Mouse (Mus musculus): Measurements from ENCODE around the gene Sod2. TPM values are rescaled to one million over a fixed set of nuclear protein-coding genes. Genes with fewer than 3 reads are reported as not detected.
"Not testable (repeated sequence)": the region's sequence is repeated elsewhere in the genome, so short reads cannot be mapped to it uniquely, and the experiment has no call there.

Gene Sod2
- polyA plus RNA-seq, 1 experiment from 2014 or later = 136 TPM

GRCm38 (mm10) chr17:13002243-13002642 is 4.4 kb upstream of the Sod2 start:
- H3K27ac ChIP-seq (replicated peaks; ENCODE audit: low read depth, low read length); DNase-seq (ENCODE audit: low spot score); H3K4me3 ChIP-seq (ENCODE audit: low read depth, low read length); H3K9ac ChIP-seq (ENCODE audit: low read depth, low read length); H3K9me3 ChIP-seq (ENCODE audit: control insufficient read depth, low read length); H3K4me2 ChIP-seq (ENCODE audit: low read depth, low read length); H3K36me3 ChIP-seq (ENCODE audit: control insufficient read depth, insufficient read depth, low read length); H3K27me3 ChIP-seq (replicated peaks; ENCODE audit: control insufficient read depth, insufficient read depth, low read length); ATAC-seq (ENCODE audit: low read depth); H3K4me1 ChIP-seq (ENCODE audit: control insufficient read depth, insufficient read depth, low read length): not testable (repeated sequence)
- 90% methylated on average over 5 of the region's 5 CpGs for WGBS

GRCm38 (mm10) chr17:13004436-13004835 is 2.2 kb upstream of the Sod2 start:
- H3K9ac ChIP-seq (ENCODE audit: low read depth, low read length); DNase-seq (ENCODE audit: low spot score); H3K27ac ChIP-seq (replicated peaks; ENCODE audit: low read depth, low read length); ATAC-seq (ENCODE audit: low read depth); H3K4me2 ChIP-seq (ENCODE audit: low read depth, low read length); H3K9me3 ChIP-seq (ENCODE audit: control insufficient read depth, low read length); H3K36me3 ChIP-seq (ENCODE audit: control insufficient read depth, insufficient read depth, low read length); H3K27me3 ChIP-seq (replicated peaks; ENCODE audit: control insufficient read depth, insufficient read depth, low read length); H3K4me3 ChIP-seq (ENCODE audit: low read depth, low read length); H3K4me1 ChIP-seq (ENCODE audit: control insufficient read depth, insufficient read depth, low read length): not testable (repeated sequence)
- WGBS = 70% methylated on average over 2 of the region's 2 CpGs

GRCm38 (mm10) chr17:13006984-13007383 is 338 bp downstream of the Sod2 start:
- peaks cover 15% of the 10 kb centered on the region for H3K36me3 ChIP-seq (ENCODE audit: control insufficient read depth, insufficient read depth, low read length)
- ATAC-seq (ENCODE audit: low read depth) (no peak), DNase-seq (ENCODE audit: low spot score) (no peak)
- WGBS = 48% methylated on average over 5 of the region's 5 CpGs
- peak overlapping the region; percentile 85 for H3K4me2 ChIP-seq (ENCODE audit: low read depth, low read length)
- H3K27me3 ChIP-seq (replicated peaks; ENCODE audit: control insufficient read depth, insufficient read depth, low read length) = no peaks in the 10 kb centered on the region
- H3K9me3 ChIP-seq (ENCODE audit: control insufficient read depth, low read length) = no peaks in the 10 kb centered on the region
- H3K9ac ChIP-seq (ENCODE audit: low read depth, low read length) = peak overlapping the region; percentile 76; the same call in 1 of the 2 replicates
- H3K4me1 ChIP-seq (ENCODE audit: control insufficient read depth, insufficient read depth, low read length) = peaks cover 7% of the 10 kb centered on the region; the same call in 1 of the 2 replicates
- no peak overlapping the region for H3K27ac ChIP-seq (replicated peaks; ENCODE audit: low read depth, low read length)
- peak overlapping the region; percentile 64; the same call in 1 of the 2 replicates for H3K4me3 ChIP-seq (ENCODE audit: low read depth, low read length)

- DNase-seq (ENCODE audit: low spot score) = peak; percentile 98
- Histone ChIP-seq H3K9ac (ENCODE audit: low read depth, low read length) (peak overlapping the region; percentile 76), H3K4me2 (ENCODE audit: low read depth, low read length) (peak overlapping the region; percentile 85), H3K9me3 (ENCODE audit: control insufficient read depth, low read length) (no peaks in the 10 kb centered on the region), H3K27ac (replicated peaks; ENCODE audit: low read depth, low read length) (peak overlapping the region; percentile 73), H3K27me3 (replicated peaks; ENCODE audit: control insufficient read depth, insufficient read depth, low read length) (no peaks in the 10 kb centered on the region), H3K4me1 (ENCODE audit: control insufficient read depth, insufficient read depth, low read length) (peaks cover 7% of the 10 kb centered on the region; the same call in 1 of the 2 replicates), H3K4me3 (ENCODE audit: low read depth, low read length) (peak overlapping the region; percentile 64), H3K36me3 (ENCODE audit: control insufficient read depth, insufficient read depth, low read length) (peaks cover 22% of the 10 kb centered on the region)
- peak; percentile 99 for ATAC-seq (ENCODE audit: low read depth)
- under 1% methylated on average over 42 of the region's 76 CpGs for WGBS
Measured at GRCm38 (mm10) chr17:13007730-13008425, 1.2 kb downstream of the Sod2 start.

GRCm38 (mm10) chr17:13008528-13008927 is 1.9 kb downstream of the Sod2 start:
- DNase-seq (ENCODE audit: low spot score) = no peak
- 7% methylated on average over 10 of the region's 10 CpGs for WGBS

GRCm38 (mm10) chr17:13009887-13010286 is 3.2 kb downstream of the Sod2 start:
- Histone ChIP-seq H3K27ac (replicated peaks; ENCODE audit: low read depth, low read length) (no peak overlapping the region), H3K36me3 (ENCODE audit: control insufficient read depth, insufficient read depth, low read length) (peaks cover 41% of the 10 kb centered on the region), H3K4me2 (ENCODE audit: low read depth, low read length) (no peak overlapping the region), H3K9me3 (ENCODE audit: control insufficient read depth, low read length) (no peaks in the 10 kb centered on the region), H3K9ac (ENCODE audit: low read depth, low read length) (no peak overlapping the region), H3K4me1 (ENCODE audit: control insufficient read depth, insufficient read depth, low read length) (peaks cover 7% of the 10 kb centered on the region; the same call in 1 of the 2 replicates), H3K27me3 (replicated peaks; ENCODE audit: control insufficient read depth, insufficient read depth, low read length) (no peaks in the 10 kb centered on the region), H3K4me3 (ENCODE audit: low read depth, low read length) (no peak overlapping the region)
- ATAC-seq (ENCODE audit: low read depth) (no peak), DNase-seq (ENCODE audit: low spot score) (peak; percentile 81)
- 15% methylated on average over 3 of the region's 3 CpGs for WGBS

More at GRCm38 (mm10) chr17:13008528-13008927, 1.9 kb downstream of the Sod2 start:
- Histone ChIP-seq H3K27ac (replicated peaks; ENCODE audit: low read depth, low read length) (peak overlapping the region; percentile 73; the same call in 1 of the 2 replicates), H3K4me1 (ENCODE audit: control insufficient read depth, insufficient read depth, low read length) (peaks cover 7% of the 10 kb centered on the region; the same call in 1 of the 2 replicates), H3K4me3 (ENCODE audit: low read depth, low read length) (peak overlapping the region; percentile 64), H3K36me3 (ENCODE audit: control insufficient read depth, insufficient read depth, low read length) (peaks cover 29% of the 10 kb centered on the region), H3K4me2 (ENCODE audit: low read depth, low read length) (peak overlapping the region; percentile 85), H3K27me3 (replicated peaks; ENCODE audit: control insufficient read depth, insufficient read depth, low read length) (no peaks in the 10 kb centered on the region), H3K9me3 (ENCODE audit: control insufficient read depth, low read length) (no peaks in the 10 kb centered on the region), H3K9ac (ENCODE audit: low read depth, low read length) (peak overlapping the region; percentile 76)
- no peak for ATAC-seq (ENCODE audit: low read depth)

- DNase-seq (ENCODE audit: low spot score) = no peak
- H3K4me2 ChIP-seq (ENCODE audit: low read depth, low read length) = no peak overlapping the region
- H3K27ac ChIP-seq (replicated peaks; ENCODE audit: low read depth, low read length) = no peak overlapping the region
- no peak for ATAC-seq (ENCODE audit: low read depth)
- peaks cover 7% of the 10 kb centered on the region; the same call in 1 of the 2 replicates for H3K4me1 ChIP-seq (ENCODE audit: control insufficient read depth, insufficient read depth, low read length)
- no peaks in the 10 kb centered on the region for H3K9me3 ChIP-seq (ENCODE audit: control insufficient read depth, low read length)
- no peaks in the 10 kb centered on the region for H3K27me3 ChIP-seq (replicated peaks; ENCODE audit: control insufficient read depth, insufficient read depth, low read length)
- H3K9ac ChIP-seq (ENCODE audit: low read depth, low read length) = no peak overlapping the region
- H3K36me3 ChIP-seq (ENCODE audit: control insufficient read depth, insufficient read depth, low read length) = peaks cover 58% of the 10 kb centered on the region
- 75% methylated on average over 3 of the region's 3 CpGs for WGBS
- no peak overlapping the region for H3K4me3 ChIP-seq (ENCODE audit: low read depth, low read length)
Measured at GRCm38 (mm10) chr17:13013316-13013715, 6.7 kb downstream of the Sod2 start.

GRCm38 (mm10) chr17:13036627-13037192 is 30.1 kb downstream of the Sod2 start:
- not testable (repeated sequence) for H3K27ac ChIP-seq (replicated peaks; ENCODE audit: low read depth, low read length); H3K4me1 ChIP-seq (ENCODE audit: control insufficient read depth, insufficient read depth, low read length); H3K9me3 ChIP-seq (ENCODE audit: control insufficient read depth, low read length); DNase-seq (ENCODE audit: low spot score); H3K4me2 ChIP-seq (ENCODE audit: low read depth, low read length); H3K27me3 ChIP-seq (replicated peaks; ENCODE audit: control insufficient read depth, insufficient read depth, low read length); H3K9ac ChIP-seq (ENCODE audit: low read depth, low read length); ATAC-seq (ENCODE audit: low read depth); H3K36me3 ChIP-seq (ENCODE audit: control insufficient read depth, insufficient read depth, low read length); H3K4me3 ChIP-seq (ENCODE audit: low read depth, low read length)
- 77% methylated on average over 3 of the region's 12 CpGs for WGBS
